Mouse (Mus musculus) stomach, postnatal 0 days (tissue): ENCODE data around the gene Dcaf17.

Experiments used
- CTCF ChIP-seq: IDR thresholded peaks from 2 replicates; pipeline ENCODE4 v1.5.1; 2016; ENCODE audit warnings: antibody characterized with exemption, low read depth, mild to moderate bottlenecking, moderate library complexity
- EP300 ChIP-seq: optimal IDR thresholded peaks from 2 replicates; pipeline ENCODE3; 2016; ENCODE audit warnings: antibody characterized with exemption

GRCm38 (mm10) chr2:71131866-71132496 lies 76.9 kb downstream of the Dcaf17 start:
- TF ChIP-seq EP300 (no peak), CTCF (no peak)
